In genomic region chr5:75662466-75662865, GRCm38 (mm10) we compare ENCODE assay signal across 19 mouse cellular contexts.
DNase-seq lines count a peak whose midpoint lies in the region; ATAC-seq and TF ChIP-seq lines count a peak whose summit lies in the region.
"Had no signal": no experiment of that assay in that cellular context is flagged by ENCODE, and none has a peak within 500 bp of the region (broad histone marks: within the 10 kb centered on the region; RNA-seq: fewer than 3 reads in every experiment).

No protein-coding gene starts in this region.

- H3K4me1 ChIP-seq in hindbrain, postnatal 0 days (ENCODE audit: insufficient read depth, low read length), result no peaks in the 10 kb centered on the region
- H3K4me1 ChIP-seq in hindbrain, embryonic 12.5 days, result no peaks in the 10 kb centered on the region
- no peaks in the 10 kb centered on the region for H3K4me1 ChIP-seq in neural tube, embryonic 13.5 days (replicated peaks)
- H3K4me1 ChIP-seq: limb, embryonic 13.5 days had no signal

- H3K27ac ChIP-seq in hindbrain, postnatal 0 days, result no peak overlapping the region
- H3K27ac ChIP-seq in hindbrain, embryonic 12.5 days, result no peak overlapping the region
- no peak overlapping the region for H3K27ac ChIP-seq in neural tube, embryonic 13.5 days (replicated peaks)
- H3K27ac ChIP-seq: limb, embryonic 13.5 days; liver, embryonic 14.5 days had no signal

- no peak overlapping the region for H3K9ac ChIP-seq in hindbrain, postnatal 0 days (replicated peaks; ENCODE audit: low read length)
- no peak overlapping the region for H3K9ac ChIP-seq in hindbrain, embryonic 12.5 days
- H3K9ac ChIP-seq in neural tube, embryonic 13.5 days, result no peak overlapping the region
- H3K9ac ChIP-seq: forebrain, postnatal 0 days; limb, embryonic 13.5 days; liver, embryonic 14.5 days had no signal

- H3K4me3 ChIP-seq in hindbrain, postnatal 0 days (ENCODE audit: low read length), result no peak overlapping the region
- H3K4me3 ChIP-seq in hindbrain, embryonic 12.5 days, result no peak overlapping the region
- H3K4me3 ChIP-seq in neural tube, embryonic 13.5 days, result no peak overlapping the region
- H3K4me3 ChIP-seq: limb, embryonic 13.5 days had no signal

- peak; percentile 63 for ATAC-seq in hindbrain, postnatal 0 days
- no peak for ATAC-seq in hindbrain, embryonic 12.5 days (ENCODE audit: low FRiP score)
- ATAC-seq in activated CD4-positive, CD25-positive, alpha-beta regulatory T cell, adult 4 months, result peak; percentile 50
- no peak for ATAC-seq in neural tube, embryonic 13.5 days (ENCODE audit: low read depth)
- ATAC-seq: forebrain, postnatal 0 days had no signal

- H3K4me2 ChIP-seq in hindbrain, postnatal 0 days (ENCODE audit: low read depth, low read length), result no peak overlapping the region
- no peak overlapping the region for H3K4me2 ChIP-seq in hindbrain, embryonic 12.5 days (replicated peaks)
- H3K4me2 ChIP-seq in neural tube, embryonic 13.5 days, result 0 out of 2 replicates have a peak overlapping the region, but pooled peaks have one; percentile 9
- H3K4me2 ChIP-seq: heart, embryonic 11.5 days; limb, embryonic 13.5 days had no signal

- no peaks in the 10 kb centered on the region for H3K36me3 ChIP-seq in hindbrain, postnatal 0 days (ENCODE audit: insufficient read depth, low read length)
- H3K36me3 ChIP-seq in hindbrain, embryonic 12.5 days, result no peaks in the 10 kb centered on the region
- H3K36me3 ChIP-seq in neural tube, embryonic 13.5 days, result no peaks in the 10 kb centered on the region
- H3K36me3 ChIP-seq: limb, embryonic 13.5 days had no signal

- peak; percentile 20 for DNase-seq in hindbrain, postnatal 0 days (ENCODE audit: low spot score)
- peak; percentile 8 for DNase-seq in retina, postnatal 1 day
- DNase-seq in retina, embryonic 14.5 days (ENCODE audit: low spot score), result no peak
- DNase-seq in spleen, postnatal 4 days (ENCODE audit: low spot score in 2 of 2), result no peak
- DNase-seq: adrenal gland, postnatal 25 days; cerebellum, adult 11-12 months; cerebellum, postnatal 14 days; embryo, embryonic 11 days; forebrain, postnatal 0 days; heart, postnatal 10 days; kidney, adult 9 months; kidney, postnatal 25 days; layer of hippocampus, adult 9-11 months had no signal

- TF ChIP-seq CTCF in hindbrain, postnatal 0 days (IDR thresholded peaks at IDR 0.05; ENCODE audit: low read depth), result no peak

- H3K9me3 ChIP-seq in hindbrain, postnatal 0 days (ENCODE audit: low read length), result no peaks in the 10 kb centered on the region
- 0 out of 2 replicates have a peak, but pooled peaks cover 6% of the 10 kb centered on the region for H3K9me3 ChIP-seq in hindbrain, embryonic 12.5 days (replicated peaks)
- no peaks in the 10 kb centered on the region for H3K9me3 ChIP-seq in neural tube, embryonic 13.5 days
- H3K9me3 ChIP-seq: limb, embryonic 13.5 days had no signal

- WGBS in hindbrain, postnatal 0 days, result 37% methylated on average over 12 of the region's 12 CpGs
- 50% methylated on average over 12 of the region's 12 CpGs for WGBS in hindbrain, embryonic 12.5 days
- 38% methylated on average over 12 of the region's 12 CpGs for WGBS in neural tube, embryonic 13.5 days

- H3K27me3 ChIP-seq in hindbrain, postnatal 0 days (ENCODE audit: insufficient read depth, low read length), result no peaks in the 10 kb centered on the region
- no peaks in the 10 kb centered on the region for H3K27me3 ChIP-seq in hindbrain, embryonic 12.5 days
- H3K27me3 ChIP-seq in neural tube, embryonic 13.5 days, result no peaks in the 10 kb centered on the region
- H3K27me3 ChIP-seq: limb, embryonic 13.5 days had no signal

Comparison
In these comparisons a context has a peak if more than half of its experiments do, and no peak if none do; other contexts are left out.
1. ATAC-seq: peak in hindbrain, postnatal 0 days (single experiment) and activated CD4-positive, CD25-positive, alpha-beta regulatory T cell, adult 4 months (single experiment); none in hindbrain, embryonic 12.5 days (single experiment) and neural tube, embryonic 13.5 days (single experiment).
2. DNase-seq: peak in hindbrain, postnatal 0 days (single experiment) and retina, postnatal 1 day (single experiment); none in retina, embryonic 14.5 days (single experiment) and spleen, postnatal 4 days (0 of 2).